Mouse (Mus musculus) stomach, embryonic 14.5 days (tissue): ENCODE measurements around the gene Bap1. TPM values are rescaled to one million over a fixed set of nuclear protein-coding genes. Genes with fewer than 3 reads are reported as not detected.

Experiments used
- ATAC-seq: fragments of 200-750 bp; cut with Nextera tagmentation; 2 replicates; pipeline ENCODE4 v1.8.0; 2017; ENCODE audit warnings: low read depth, moderate TSS enrichment; ENCODE audit not compliant: insufficient number of reproducible peaks, insufficient read depth, low FRiP score
- H3K27ac ChIP-seq: fragments of 300-500 bp; sonication (generic); 2 replicates; pipeline ENCODE4 v1.5.1; 2014; ENCODE audit warnings: mild to moderate bottlenecking, low read length, moderate library complexity, mixed read lengths
- H3K27me3 ChIP-seq: fragments of 300-500 bp; sonication (generic); 2 replicates; pipeline ENCODE4 v1.6.1; 2014; ENCODE audit warnings: low read length, control low read depth, mixed read lengths; ENCODE audit not compliant: control insufficient read depth, insufficient read depth
- H3K36me3 ChIP-seq: fragments of 300-500 bp; sonication (generic); 2 replicates; pipeline ENCODE4 v1.6.1; 2014; ENCODE audit warnings: mild to moderate bottlenecking, control low read depth, low read length, moderate library complexity, mixed read lengths; ENCODE audit not compliant: control insufficient read depth, insufficient read depth
- H3K4me1 ChIP-seq: fragments of 300-500 bp; sonication (generic); 2 replicates; pipeline ENCODE4 v1.6.1; 2014; ENCODE audit warnings: low read length, control low read depth, mixed read lengths; ENCODE audit not compliant: control insufficient read depth, insufficient read depth
- H3K4me2 ChIP-seq: fragments of 300-500 bp; sonication (generic); replicated peaks from 2 replicates; pipeline ENCODE4 v1.6.1; 2014; ENCODE audit warnings: low read depth, low read length, control low read depth
- H3K4me3 ChIP-seq: fragments of 300-500 bp; sonication (generic); 2 replicates; pipeline ENCODE4 v1.5.1; 2014; ENCODE audit warnings: low read depth, low read length, control low read depth
- H3K9ac ChIP-seq: fragments of 300-500 bp; sonication (generic); replicated peaks from 2 replicates; pipeline ENCODE4 v1.6.1; 2014; ENCODE audit warnings: low read depth, mild to moderate bottlenecking, control low read depth, low read length, moderate library complexity, mixed read lengths
- H3K9me3 ChIP-seq: fragments of 300-500 bp; sonication (generic); 2 replicates; pipeline ENCODE4 v1.6.1; 2016; ENCODE audit warnings: low read depth, low read length, control low read depth; ENCODE audit not compliant: control insufficient read depth
- WGBS: fragments of 180-500 bp; shearing (Covaris S2); extraction: QIAGEN DNeasy Blood & Tissue Kit; methylation state at CpG from one replicate; pipeline ENCODE4 v1.1.7; 2014; 5-methylcytosine and 5-hydroxymethylcytosine counted together
- polyA plus RNA-seq: library from polyadenylated mRNA; unstranded; fragments of >200 nt; fragmentation: Nextera tagmentation; extraction: Ambion mirVana; gene quantifications from 2 replicates; pipeline ENCODE4 v1.2.1, GENCODE M21; 2014

The Bap1 gene
- polyA plus RNA-seq: 73.1 and 73.7 TPM in 2 replicates

DNA sequence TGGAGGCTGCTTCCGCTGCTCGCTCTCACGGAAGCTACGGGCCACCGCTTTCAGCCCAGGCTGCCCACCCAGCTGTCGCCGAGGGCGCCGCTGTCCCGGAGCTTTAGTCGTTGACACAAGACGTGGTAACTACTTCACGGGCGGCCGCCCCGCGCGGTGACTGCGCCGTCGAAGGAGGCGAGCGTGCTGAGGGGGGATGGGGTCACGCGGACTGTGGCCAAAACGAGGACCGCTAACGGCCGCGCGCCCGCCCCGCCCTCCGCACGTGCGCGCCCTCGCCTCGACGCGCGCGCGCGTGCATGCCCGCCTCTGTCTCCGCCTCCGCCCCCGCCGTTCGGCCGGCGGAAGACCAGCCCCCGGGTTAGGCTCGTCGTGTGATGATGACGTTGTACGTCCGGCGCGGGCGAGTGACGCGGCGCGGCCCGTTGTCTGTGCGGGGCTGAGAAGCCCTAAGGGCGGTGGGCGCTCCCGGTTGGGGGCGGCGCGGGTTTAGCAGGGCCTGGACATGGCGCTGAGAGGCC is at the start of gene Bap1, which contains the start of gene Phf7:
Gene Bap1, plus strand, starts transcription at position 367 of the 521 bp plus-strand sequence.
Gene Phf7, minus strand, starts transcription at position 234 of the 521 bp plus-strand sequence.
- under 1% methylated on average over 75 of the region's 75 CpGs for WGBS
- Histone ChIP-seq H3K4me2 (peak within 1 kb of the TSS; percentile 82), H3K27ac (peak within 1 kb of the TSS; percentile 92), H3K9ac (peak within 1 kb of the TSS; percentile 97), H3K27me3 (no peaks in the 10 kb centered on the region), H3K36me3 (peaks cover 35% of the 10 kb centered on the region), H3K9me3 (no peaks in the 10 kb centered on the region), H3K4me3 (peak within 1 kb of the TSS; percentile 96), H3K4me1 (peaks cover 6% of the 10 kb centered on the region; the same call in 1 of the 2 replicates)
- peak; percentile 89 for ATAC-seq

- Histone ChIP-seq H3K27ac (peak overlapping the region; percentile 92), H3K4me3 (peak overlapping the region; percentile 82), H3K9me3 (no peaks in the 10 kb centered on the region), H3K4me2 (peak overlapping the region; percentile 66), H3K36me3 (peaks cover 47% of the 10 kb centered on the region), H3K27me3 (no peaks in the 10 kb centered on the region), H3K4me1 (peaks cover 10% of the 10 kb centered on the region; the same call in 1 of the 2 replicates), H3K9ac (peak overlapping the region; percentile 91)
- no peak for ATAC-seq
- 58% methylated on average over 4 of the region's 4 CpGs for WGBS
Measured at GRCm38 (mm10) chr14:31204844-31205243, 46.4 kb upstream of the Bap1 start.

GRCm38 (mm10) chr14:31205244-31205561 is 46.0 kb upstream of the Bap1 start:
- WGBS: 9% methylated on average over 8 of the region's 8 CpGs
- peaks cover 44% of the 10 kb centered on the region for H3K36me3 ChIP-seq
- peaks cover 10% of the 10 kb centered on the region; the same call in 1 of the 2 replicates for H3K4me1 ChIP-seq
- peak overlapping the region; percentile 66 for H3K4me2 ChIP-seq
- peak overlapping the region; percentile 91 for H3K9ac ChIP-seq
- H3K27ac ChIP-seq: peak overlapping the region; percentile 92
- no peaks in the 10 kb centered on the region for H3K9me3 ChIP-seq
- no peak for ATAC-seq
- H3K27me3 ChIP-seq: no peaks in the 10 kb centered on the region
- peak overlapping the region; percentile 82 for H3K4me3 ChIP-seq

GRCm38 (mm10) chr14:31205562-31206467 is 45.4 kb upstream of the Bap1 start:
- H3K27me3 ChIP-seq: no peaks in the 10 kb centered on the region
- no peaks in the 10 kb centered on the region for H3K9me3 ChIP-seq
- H3K36me3 ChIP-seq: peaks cover 40% of the 10 kb centered on the region
- under 1% methylated on average over 39 of the region's 39 CpGs for WGBS
- peak overlapping the region; percentile 66 for H3K4me2 ChIP-seq
- peaks cover 10% of the 10 kb centered on the region; the same call in 1 of the 2 replicates for H3K4me1 ChIP-seq
- H3K9ac ChIP-seq: peak overlapping the region; percentile 91
- H3K4me3 ChIP-seq: peak overlapping the region; percentile 82
- H3K27ac ChIP-seq: peak overlapping the region; percentile 92
- peak; percentile 53 for ATAC-seq

- whole genome bisulfite sequencing: under 1% methylated on average over 45 of the region's 48 CpGs
- H3K4me3 ChIP-seq: peak overlapping the region; percentile 82
- peak overlapping the region; percentile 66 for H3K4me2 ChIP-seq
- peaks cover 33% of the 10 kb centered on the region for H3K36me3 ChIP-seq
- H3K27ac ChIP-seq: peak overlapping the region; percentile 92
- no peaks in the 10 kb centered on the region for H3K27me3 ChIP-seq
- peak; percentile 70 for ATAC-seq
- H3K9ac ChIP-seq: peak overlapping the region; percentile 91
- no peaks in the 10 kb centered on the region for H3K9me3 ChIP-seq
- peaks cover 10% of the 10 kb centered on the region; the same call in 1 of the 2 replicates for H3K4me1 ChIP-seq
Measured at GRCm38 (mm10) chr14:31206472-31206981, 44.7 kb upstream of the Bap1 start.

DNA sequence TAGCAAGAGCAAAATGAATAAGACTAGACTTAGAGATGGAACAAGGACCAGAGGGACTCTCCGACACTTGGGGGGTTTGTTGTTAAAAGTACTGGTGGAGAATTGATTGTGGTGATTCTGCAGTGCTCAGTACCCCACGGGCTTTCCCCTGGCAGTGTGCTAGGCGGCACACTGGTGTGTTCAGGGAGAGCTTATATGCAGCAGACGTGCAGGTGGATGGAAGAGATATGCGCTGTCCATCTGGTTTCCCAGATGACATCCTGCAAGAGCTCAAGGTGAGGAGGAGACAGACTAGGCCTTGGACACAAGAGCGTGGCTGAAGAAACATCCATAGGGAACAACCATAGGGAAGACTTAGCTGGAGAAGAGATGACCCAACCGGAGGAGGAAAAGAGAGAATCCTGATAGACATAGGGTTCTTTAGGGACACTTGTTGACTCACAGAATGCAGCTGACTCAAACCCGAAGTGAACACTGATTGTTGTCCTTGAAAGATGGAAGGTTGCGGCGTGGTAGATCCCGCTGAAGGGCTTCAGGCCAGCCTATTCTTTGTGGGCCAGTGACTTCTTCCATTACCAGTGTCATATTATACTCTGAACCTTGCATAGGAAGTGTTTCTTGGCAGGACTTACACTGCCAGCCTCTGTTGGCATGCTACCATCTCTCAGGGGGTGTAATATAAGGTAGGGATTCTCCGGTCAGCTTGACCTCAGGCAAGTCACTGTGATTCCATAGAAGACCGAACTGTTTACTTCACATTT is 44.0 kb upstream of the Bap1 start:
- H3K9ac ChIP-seq: 0 out of 2 replicates have a peak overlapping the region, but pooled peaks have one; percentile 91
- H3K4me1 ChIP-seq: peaks cover 10% of the 10 kb centered on the region; the same call in 1 of the 2 replicates
- H3K27me3 ChIP-seq: no peaks in the 10 kb centered on the region
- peak; percentile 23; the same call in 1 of the 2 replicates for ATAC-seq
- H3K4me2 ChIP-seq: peak overlapping the region; percentile 66
- WGBS: 81% methylated on average over 13 of the region's 13 CpGs
- H3K9me3 ChIP-seq: no peaks in the 10 kb centered on the region
- H3K27ac ChIP-seq: no peak overlapping the region
- peaks cover 26% of the 10 kb centered on the region for H3K36me3 ChIP-seq
- H3K4me3 ChIP-seq: peak overlapping the region; percentile 82

DNA sequence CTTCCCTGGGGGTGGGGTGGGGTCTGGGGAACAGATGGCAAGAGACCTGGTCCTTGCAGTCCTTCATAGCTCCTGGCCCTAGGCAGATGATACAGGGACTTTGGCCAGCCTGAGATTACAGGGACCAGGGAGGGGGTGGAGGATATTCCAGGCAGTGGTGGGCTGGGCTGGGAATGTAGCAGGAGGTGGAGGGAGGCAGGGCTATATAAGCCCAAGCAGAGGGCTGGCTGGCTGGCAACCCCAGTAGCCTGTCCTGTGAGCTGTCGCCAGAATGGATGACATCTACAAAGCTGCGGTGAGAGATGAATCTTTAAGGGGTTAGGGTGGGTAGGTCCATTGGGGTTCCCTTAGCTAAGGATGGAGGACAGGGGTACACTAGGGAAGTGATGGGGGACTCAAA is 43.2 kb upstream of the Bap1 start, which contains the start of gene Tnnc1:
Gene Tnnc1, plus strand, starts transcription at position 229 of the 400 bp plus-strand sequence.
- WGBS: 71% methylated on average over 2 of the region's 2 CpGs
- Histone ChIP-seq H3K4me3 (peak within 1 kb of the TSS; percentile 82; the same call in 1 of the 2 replicates), H3K36me3 (peaks cover 17% of the 10 kb centered on the region), H3K27ac (no peak within 1 kb of the TSS), H3K4me2 (peak within 1 kb of the TSS; percentile 66), H3K4me1 (peaks cover 10% of the 10 kb centered on the region; the same call in 1 of the 2 replicates), H3K9me3 (no peaks in the 10 kb centered on the region), H3K9ac (no peak within 1 kb of the TSS), H3K27me3 (no peaks in the 10 kb centered on the region)
- ATAC-seq: no peak
